In the genomic region with DNA sequence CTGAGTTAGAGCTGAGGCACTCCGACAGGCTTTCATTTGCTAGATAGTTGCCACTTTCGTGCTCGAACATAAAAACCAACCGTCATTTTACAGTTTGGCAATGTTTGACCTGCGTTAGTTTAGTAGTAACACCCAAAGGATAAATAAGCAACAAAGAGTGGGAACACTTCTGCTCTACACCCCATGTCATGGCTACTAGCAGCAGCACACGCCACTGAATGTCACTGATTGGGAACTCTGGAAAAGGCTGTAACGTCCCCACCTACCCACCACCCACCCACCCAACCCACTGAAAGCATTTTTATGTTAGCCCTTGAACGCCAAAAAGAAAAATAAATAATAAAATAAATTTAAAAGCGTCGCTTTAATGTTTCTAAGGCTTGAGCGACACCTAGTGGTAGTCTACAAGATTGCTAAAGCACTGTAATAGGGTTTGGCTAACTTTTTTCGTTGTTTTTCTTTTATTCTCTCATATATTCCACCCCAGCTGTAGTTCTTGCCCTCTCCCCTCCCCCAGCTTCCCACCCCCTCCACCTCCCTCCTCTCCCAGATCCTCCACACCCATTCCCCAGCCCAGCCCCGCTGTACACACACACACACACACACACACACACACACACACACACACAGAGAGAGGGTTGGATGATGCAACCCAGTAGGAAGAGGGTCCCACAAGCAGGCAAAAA, we compare ENCODE assay signal across 8 mouse cellular contexts.
DNase-seq lines count a peak whose midpoint lies in the region; ATAC-seq and TF ChIP-seq lines count a peak whose summit lies in the region.

No protein-coding gene starts in this region.

- TF ChIP-seq CTCF in forebrain, postnatal 0 days (IDR thresholded peaks at IDR 0.05; ENCODE audit: low read depth): peak; percentile 70
- TF ChIP-seq CTCF in small intestine, adult 2 months (IDR thresholded peaks at IDR 0.05; ENCODE audit: extremely low read depth, insufficient read length, insufficient replicate concordance, low read depth, low read length): peak; percentile 29; the same call in 1 of the 2 replicates

- H3K27me3 ChIP-seq in heart, embryonic 11.5 days (ENCODE audit: control insufficient read depth, insufficient read depth, low read length): peaks cover 3% of the 10 kb centered on the region; the same call in 1 of the 2 replicates
- no peaks in the 10 kb centered on the region; the same call in 1 of the 2 replicates for H3K27me3 ChIP-seq in forebrain, postnatal 0 days (ENCODE audit: insufficient read depth, low read length)
- H3K27me3 ChIP-seq in liver, embryonic 12.5 days (replicated peaks): peaks cover 14% of the 10 kb centered on the region
- no peaks in the 10 kb centered on the region for H3K27me3 ChIP-seq in small intestine, adult 2 months (ENCODE audit: control insufficient read depth, insufficient read depth, low read length)

- intact Hi-C loops in heart, postnatal 36 days (cut with DNase I): loop anchor here (2.0 to 10.0 kb wide), 3 partner anchors 491 to 1022 kb away; no protein-coding TSS in a partner anchor

- H3K4me1 ChIP-seq in heart, embryonic 11.5 days (ENCODE audit: control insufficient read depth, insufficient read depth, low read length): peaks cover 3% of the 10 kb centered on the region; the same call in 1 of the 2 replicates
- H3K4me1 ChIP-seq in forebrain, postnatal 0 days (ENCODE audit: insufficient read depth): no peaks in the 10 kb centered on the region
- peaks cover 11% of the 10 kb centered on the region; the same call in 1 of the 2 replicates for H3K4me1 ChIP-seq in liver, embryonic 12.5 days
- no peaks in the 10 kb centered on the region; the same call in 1 of the 2 replicates for H3K4me1 ChIP-seq in small intestine, adult 2 months (ENCODE audit: control insufficient read depth, insufficient read depth, insufficient read length, low read length)

- no peak overlapping the region for H3K27ac ChIP-seq in heart, embryonic 11.5 days (ENCODE audit: low read depth, low read length)
- H3K27ac ChIP-seq in forebrain, postnatal 0 days (ENCODE audit: low read depth, low read length): no peak overlapping the region
- H3K27ac ChIP-seq in liver, embryonic 12.5 days: no peak overlapping the region
- H3K27ac ChIP-seq in small intestine, adult 2 months (ENCODE audit: insufficient read depth, low read depth, low read length): no peak overlapping the region

- H3K4me3 ChIP-seq in heart, embryonic 11.5 days (ENCODE audit: low read depth, low read length): peak overlapping the region; percentile 15; the same call in 1 of the 2 replicates
- 0 out of 2 replicates have a peak overlapping the region, but pooled peaks have one; percentile 12 for H3K4me3 ChIP-seq in forebrain, postnatal 0 days (ENCODE audit: low read depth, low read length)
- peak overlapping the region; percentile 21; the same call in 1 of the 2 replicates for H3K4me3 ChIP-seq in liver, embryonic 12.5 days
- peak overlapping the region; percentile 2; the same call in 1 of the 2 replicates for H3K4me3 ChIP-seq in small intestine, adult 2 months (ENCODE audit: low read depth, low read length)

- DNase-seq in heart, postnatal 36 days: no peak
- peak; percentile 73 for DNase-seq in MN1 (ENCODE audit: low spot score)
- DNase-seq in forebrain, postnatal 0 days: peak; percentile 77
- DNase-seq in T-cell, adult 2 months (ENCODE audit: low spot score): no peak
- DNase-seq in right cerebral cortex, adult 18-20 months: no peak

- H3K4me2 ChIP-seq in heart, embryonic 11.5 days: peak overlapping the region; percentile 61
- H3K4me2 ChIP-seq in forebrain, postnatal 0 days (ENCODE audit: low read depth): peak overlapping the region; percentile 41
- peak overlapping the region; percentile 54 for H3K4me2 ChIP-seq in liver, embryonic 12.5 days

- ATAC-seq in heart, embryonic 11.5 days (replicated peaks; ENCODE audit: insufficient number of reproducible peaks, low FRiP score, low TSS enrichment): no peak
- peak; percentile 35 for ATAC-seq in forebrain, postnatal 0 days
- no peak for ATAC-seq in liver, embryonic 12.5 days

- H3K9me3 ChIP-seq in heart, embryonic 11.5 days (replicated peaks; ENCODE audit: control insufficient read depth, low read length): no peaks in the 10 kb centered on the region
- H3K9me3 ChIP-seq in forebrain, postnatal 0 days (ENCODE audit: low read length): no peaks in the 10 kb centered on the region
- no peaks in the 10 kb centered on the region for H3K9me3 ChIP-seq in liver, embryonic 12.5 days (replicated peaks)

- no peak for TF ChIP-seq POLR2A in small intestine, adult 2 months (IDR thresholded peaks at IDR 0.05; ENCODE audit: low read depth, low read length)

- no peaks in the 10 kb centered on the region for H3K36me3 ChIP-seq in heart, embryonic 11.5 days (ENCODE audit: control insufficient read depth, insufficient read depth, low read length)
- H3K36me3 ChIP-seq in forebrain, postnatal 0 days (ENCODE audit: insufficient read depth): no peaks in the 10 kb centered on the region
- no peaks in the 10 kb centered on the region for H3K36me3 ChIP-seq in liver, embryonic 12.5 days
- H3K36me3 ChIP-seq in small intestine, adult 2 months (ENCODE audit: control insufficient read depth, insufficient read depth, low read length): no peaks in the 10 kb centered on the region

- 21% methylated on average over 13 of the region's 13 CpGs for WGBS in heart, embryonic 11.5 days (ENCODE audit: insufficient replicate concordance)
- 29% methylated on average over 13 of the region's 13 CpGs for WGBS in forebrain, postnatal 0 days
- 14% methylated on average over 12 of the region's 13 CpGs for WGBS in liver, embryonic 12.5 days (ENCODE audit: insufficient replicate concordance)
- 18% methylated on average over 13 of the region's 13 CpGs for WGBS in small intestine, adult 2 months

- no peak overlapping the region for H3K9ac ChIP-seq in heart, embryonic 11.5 days (ENCODE audit: low read depth, low read length)
- H3K9ac ChIP-seq in forebrain, postnatal 0 days: no peak overlapping the region
- H3K9ac ChIP-seq in liver, embryonic 12.5 days: no peak overlapping the region

Comparison
In these comparisons a context has a peak if more than half of its experiments do, and no peak if none do; other contexts are left out.
1. DNase-seq: peak in MN1 (single experiment) and forebrain, postnatal 0 days (single experiment); none in heart, postnatal 36 days (0 of 2), T-cell, adult 2 months (single experiment) and right cerebral cortex, adult 18-20 months (single experiment).
2. Peak in every context shown above with its lines, with median percentiles within 50 percentile points of each other: H3K4me2 ChIP-seq and H3K4me3 ChIP-seq.